ENCODE assay signal across 17 mouse cellular contexts in the genomic region with DNA sequence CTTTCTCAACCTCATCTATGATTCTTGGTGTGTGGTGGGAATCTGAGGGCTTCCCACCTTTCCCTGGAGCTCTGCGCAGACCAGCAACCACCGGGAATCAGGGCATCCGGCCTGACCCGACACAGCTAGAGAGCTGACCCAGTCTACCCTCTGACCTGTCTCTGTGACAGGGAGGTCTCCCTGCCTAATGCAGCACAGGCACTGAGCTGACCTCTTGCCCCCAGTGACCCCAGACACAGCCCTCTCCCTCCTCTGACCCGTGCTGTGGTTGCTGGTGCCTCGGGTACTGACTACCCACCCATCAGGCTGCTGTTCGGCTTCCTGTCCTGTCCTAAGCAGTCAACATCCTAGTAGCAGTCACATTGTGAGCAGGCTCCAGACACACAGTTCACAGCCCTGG. TPM values are rescaled to one million over a fixed set of nuclear protein-coding genes. Genes with fewer than 3 reads are reported as not detected.
DNase-seq lines count a peak whose midpoint lies in the region; ATAC-seq lines count a peak whose summit lies in the region.
"Had no signal": no experiment of that assay in that cellular context is flagged by ENCODE, and none has a peak within 500 bp of the region (broad histone marks: within the 10 kb centered on the region; RNA-seq: fewer than 3 reads in every experiment).

No protein-coding gene starts in this region.

- no peak for ATAC-seq in forebrain, embryonic 14.5 days
- no peak for ATAC-seq in midbrain, embryonic 11.5 days (ENCODE audit: low FRiP score)
- ATAC-seq: activated CD4-positive, CD25-positive, alpha-beta regulatory T cell, adult 4 months; CD4-positive, CD25-positive, alpha-beta regulatory T cell, adult 4 months had no signal

- H3K27ac ChIP-seq in forebrain, embryonic 14.5 days (ENCODE audit: low read depth, low read length) = peak overlapping the region; percentile 99; the same call in 1 of the 2 replicates
- no peak overlapping the region for H3K27ac ChIP-seq in midbrain, embryonic 11.5 days (ENCODE audit: low read depth, low read length)
- H3K27ac ChIP-seq: liver, embryonic 14.5 days had no signal

- no peak overlapping the region for H3K9ac ChIP-seq in forebrain, embryonic 14.5 days (ENCODE audit: low read length)
- H3K9ac ChIP-seq in midbrain, embryonic 11.5 days (ENCODE audit: low read length) = peak overlapping the region; percentile 32
- H3K9ac ChIP-seq: heart, embryonic 12.5 days; hindbrain, embryonic 15.5 days; liver, embryonic 14.5 days had no signal

- no peaks in the 10 kb centered on the region for H3K9me3 ChIP-seq in forebrain, embryonic 14.5 days (replicated peaks; ENCODE audit: control insufficient read depth, low read length)
- no peaks in the 10 kb centered on the region for H3K9me3 ChIP-seq in midbrain, embryonic 11.5 days (ENCODE audit: control insufficient read depth, low read length)
- H3K9me3 ChIP-seq: heart, embryonic 12.5 days; hindbrain, embryonic 15.5 days had no signal

- H3K4me3 ChIP-seq in forebrain, embryonic 14.5 days (ENCODE audit: low read depth, low read length) = no peak overlapping the region
- H3K4me3 ChIP-seq in midbrain, embryonic 11.5 days (ENCODE audit: low read depth, low read length) = no peak overlapping the region
- H3K4me3 ChIP-seq: heart, embryonic 12.5 days; hindbrain, embryonic 15.5 days; layer of hippocampus, adult 2 months had no signal

- WGBS in forebrain, embryonic 14.5 days = 68% methylated on average over 7 of the region's 7 CpGs
- 15% methylated on average over 7 of the region's 7 CpGs for WGBS in midbrain, embryonic 11.5 days

- H3K4me2 ChIP-seq in forebrain, embryonic 14.5 days (ENCODE audit: low read length) = no peak overlapping the region
- no peak overlapping the region for H3K4me2 ChIP-seq in midbrain, embryonic 11.5 days
- H3K4me2 ChIP-seq: heart, embryonic 12.5 days; hindbrain, embryonic 15.5 days had no signal

- H3K27me3 ChIP-seq in forebrain, embryonic 14.5 days (replicated peaks; ENCODE audit: control insufficient read depth, insufficient read depth, low read length) = no peaks in the 10 kb centered on the region
- no peaks in the 10 kb centered on the region for H3K27me3 ChIP-seq in midbrain, embryonic 11.5 days (ENCODE audit: control insufficient read depth, insufficient read depth, low read length)
- H3K27me3 ChIP-seq: heart, embryonic 12.5 days; hindbrain, embryonic 15.5 days had no signal

- H3K4me1 ChIP-seq in forebrain, embryonic 14.5 days (ENCODE audit: control insufficient read depth, insufficient read depth, low read length) = peaks cover 39% of the 10 kb centered on the region
- peaks cover 58% of the 10 kb centered on the region for H3K4me1 ChIP-seq in midbrain, embryonic 11.5 days (ENCODE audit: control insufficient read depth, insufficient read depth, low read length)

- intact Hi-C loops in left cerebral cortex, postnatal 25 days (cut with DNase I) = no loop called here

- peaks cover 78% of the 10 kb centered on the region for H3K36me3 ChIP-seq in forebrain, embryonic 14.5 days (ENCODE audit: control insufficient read depth, insufficient read depth, low read length)
- peaks cover 23% of the 10 kb centered on the region for H3K36me3 ChIP-seq in midbrain, embryonic 11.5 days (ENCODE audit: control insufficient read depth, insufficient read depth, low read length)

- peak; percentile 13 for DNase-seq in right cerebral cortex, postnatal 14 days
- DNase-seq in right cerebral cortex, adult 18-20 months = no peak
- DNase-seq in forebrain, embryonic 14.5 days (ENCODE audit: low spot score) = no peak
- no peak for DNase-seq in midbrain, embryonic 11.5 days (ENCODE audit: low spot score, missing footprints)
- no peak for DNase-seq in cerebellum, adult 11-12 months
- no peak for DNase-seq in left cerebral cortex, postnatal 25 days (ENCODE audit: low spot score in 2 of 2)
- DNase-seq in kidney, adult 18-20 months = no peak
- DNase-seq: gastrocnemius, postnatal 14 days; kidney, adult 8-10 months; lung, postnatal 36 days; thymus, adult 2 months had no signal

RNA-seq across cellular contexts. Expression of a gene that starts 48.6 kb away (rescaled TPM):
- 30.1 and 31.0 TPM in 2 replicates for polyA plus RNA-seq in forebrain, embryonic 14.5 days (2014; fragmentation: Nextera tagmentation; extraction: Ambion mirVana)
- 11.2 and 14.0 TPM in 2 replicates for polyA plus RNA-seq in midbrain, embryonic 11.5 days (2014; fragmentation: Nextera tagmentation; extraction: Ambion mirVana)
- total RNA-seq in left cerebral cortex, postnatal 25 days (2021) = 100 to 1,000 TPM; 116 to 137 TPM
